Mouse (Mus musculus) neural tube, embryonic 14.5 days (tissue): ENCODE measurements around the gene 1700088E04Rik. TPM values are rescaled to one million over a fixed set of nuclear protein-coding genes. Genes with fewer than 3 reads are reported as not detected.

ENCODE experiments used
- ATAC-seq: fragments of 200-750 bp; cut with Nextera tagmentation; 2 replicates; pipeline ENCODE4 v1.8.0; 2017; ENCODE audit warnings: low read depth, mild to moderate bottlenecking, moderate TSS enrichment, moderate library complexity
- H3K27ac ChIP-seq: fragments of 300-500 bp; sonication (generic); 2 replicates; pipeline ENCODE4 v1.5.1; 2014; ENCODE audit warnings: low read depth, mild to moderate bottlenecking, control low read depth, low read length, moderate library complexity, mixed read lengths
- H3K27me3 ChIP-seq: fragments of 300-500 bp; sonication (generic); 2 replicates; pipeline ENCODE4 v1.6.1; 2014; ENCODE audit warnings: low read length; ENCODE audit not compliant: control insufficient read depth, insufficient read depth
- H3K36me3 ChIP-seq: fragments of 300-500 bp; sonication (generic); 2 replicates; pipeline ENCODE4 v1.6.1; 2014; ENCODE audit warnings: low read length, mixed read lengths; ENCODE audit not compliant: control insufficient read depth, insufficient read depth
- H3K4me1 ChIP-seq: fragments of 300-500 bp; sonication (generic); 2 replicates; pipeline ENCODE4 v1.6.1; 2014; ENCODE audit warnings: low read length; ENCODE audit not compliant: control insufficient read depth, insufficient read depth
- H3K4me2 ChIP-seq: fragments of 300-500 bp; sonication (generic); 2 replicates; pipeline ENCODE4 v1.6.1; 2014; ENCODE audit warnings: mild to moderate bottlenecking, low read depth, low read length, control low read depth
- H3K4me3 ChIP-seq: fragments of 300-500 bp; sonication (generic); 2 replicates; pipeline ENCODE4 v1.5.1; 2014; ENCODE audit warnings: low read depth, low read length, control low read depth, mixed read lengths
- H3K9ac ChIP-seq: fragments of 300-500 bp; sonication (generic); replicated peaks from 2 replicates; pipeline ENCODE4 v1.6.1; 2014; ENCODE audit warnings: low read depth, mild to moderate bottlenecking, control low read depth, low read length, mixed read lengths
- H3K9me3 ChIP-seq: fragments of 300-500 bp; sonication (generic); 2 replicates; pipeline ENCODE4 v1.6.1; 2016; ENCODE audit warnings: low read length; ENCODE audit not compliant: control insufficient read depth
- WGBS: fragments of 180-500 bp; shearing (Covaris S2); extraction: QIAGEN DNeasy Blood & Tissue Kit; methylation state at CpG from one replicate; pipeline ENCODE4 v1.1.7; 2014; 5-methylcytosine and 5-hydroxymethylcytosine counted together
- polyA plus RNA-seq: library from polyadenylated mRNA; unstranded; fragments of >200 nt; fragmentation: Nextera tagmentation; extraction: Ambion mirVana; gene quantifications from 2 replicates; pipeline ENCODE4 v1.2.1, GENCODE M21; 2014

The 1700088E04Rik gene
- polyA plus RNA-seq, 1 experiment from 2014 or later, result 18.0 TPM

DNA sequence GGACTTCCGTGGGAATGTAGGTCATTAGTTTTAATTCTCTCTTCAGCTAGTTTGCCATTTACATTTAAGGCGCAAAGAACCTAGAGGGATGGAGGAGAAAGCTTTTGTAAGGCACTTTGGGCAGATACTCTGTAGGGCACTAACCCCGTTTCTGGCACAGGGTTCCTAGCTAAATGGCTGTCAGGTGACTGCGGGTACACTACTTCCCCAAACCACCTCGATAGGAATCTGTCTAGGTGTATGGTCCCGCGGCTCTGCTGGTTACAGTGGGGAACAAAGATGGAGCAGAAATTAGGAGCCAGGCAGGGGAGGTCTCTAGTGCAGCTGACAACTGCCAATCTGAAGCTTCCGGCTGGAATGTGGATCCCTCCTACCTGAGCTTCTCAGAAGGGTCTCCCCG lies 31.0 kb downstream of the 1700088E04Rik start:
- Histone ChIP-seq H3K4me2 (peak overlapping the region; percentile 96), H3K27me3 (no peaks in the 10 kb centered on the region), H3K9ac (peak overlapping the region; percentile 93), H3K4me3 (peak overlapping the region; percentile 81), H3K9me3 (no peaks in the 10 kb centered on the region), H3K4me1 (peaks cover 19% of the 10 kb centered on the region), H3K36me3 (peaks cover 10% of the 10 kb centered on the region; the same call in 1 of the 2 replicates), H3K27ac (no peak overlapping the region)
- WGBS, result 13% methylated on average over 9 of the region's 9 CpGs
- ATAC-seq, result no peak

DNA sequence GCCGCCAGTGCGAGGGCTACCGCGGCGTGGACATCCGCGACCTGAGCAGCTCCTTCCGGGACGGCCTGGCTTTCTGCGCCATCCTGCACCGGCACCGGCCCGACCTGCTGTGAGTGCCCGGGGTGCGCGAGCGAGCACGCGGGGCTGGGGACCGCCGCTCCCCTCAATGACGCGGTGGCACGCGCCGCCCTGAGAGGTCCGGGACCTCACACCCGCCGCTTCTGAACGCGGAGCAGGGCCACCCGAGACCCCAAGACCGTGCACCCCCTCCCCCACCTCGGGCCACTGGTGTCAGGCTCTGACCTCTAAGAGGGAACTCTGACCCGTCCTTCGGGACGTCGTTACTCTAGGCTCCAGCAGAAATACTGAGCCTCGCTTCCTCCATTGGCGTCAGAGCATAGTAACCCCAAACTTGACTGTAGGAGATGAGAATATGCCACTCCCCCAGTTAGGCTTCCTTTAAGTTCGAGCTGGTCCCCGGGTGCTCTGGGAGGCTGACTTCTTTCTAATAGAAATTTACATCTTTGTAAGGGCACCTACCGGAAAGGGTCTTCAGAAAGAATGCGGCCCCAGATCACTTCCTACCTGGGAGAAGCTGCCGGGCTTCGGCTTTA lies 31.6 kb downstream of the 1700088E04Rik start:
- H3K27ac ChIP-seq, result peak overlapping the region; percentile 69
- peak; percentile 58 for ATAC-seq

DNA sequence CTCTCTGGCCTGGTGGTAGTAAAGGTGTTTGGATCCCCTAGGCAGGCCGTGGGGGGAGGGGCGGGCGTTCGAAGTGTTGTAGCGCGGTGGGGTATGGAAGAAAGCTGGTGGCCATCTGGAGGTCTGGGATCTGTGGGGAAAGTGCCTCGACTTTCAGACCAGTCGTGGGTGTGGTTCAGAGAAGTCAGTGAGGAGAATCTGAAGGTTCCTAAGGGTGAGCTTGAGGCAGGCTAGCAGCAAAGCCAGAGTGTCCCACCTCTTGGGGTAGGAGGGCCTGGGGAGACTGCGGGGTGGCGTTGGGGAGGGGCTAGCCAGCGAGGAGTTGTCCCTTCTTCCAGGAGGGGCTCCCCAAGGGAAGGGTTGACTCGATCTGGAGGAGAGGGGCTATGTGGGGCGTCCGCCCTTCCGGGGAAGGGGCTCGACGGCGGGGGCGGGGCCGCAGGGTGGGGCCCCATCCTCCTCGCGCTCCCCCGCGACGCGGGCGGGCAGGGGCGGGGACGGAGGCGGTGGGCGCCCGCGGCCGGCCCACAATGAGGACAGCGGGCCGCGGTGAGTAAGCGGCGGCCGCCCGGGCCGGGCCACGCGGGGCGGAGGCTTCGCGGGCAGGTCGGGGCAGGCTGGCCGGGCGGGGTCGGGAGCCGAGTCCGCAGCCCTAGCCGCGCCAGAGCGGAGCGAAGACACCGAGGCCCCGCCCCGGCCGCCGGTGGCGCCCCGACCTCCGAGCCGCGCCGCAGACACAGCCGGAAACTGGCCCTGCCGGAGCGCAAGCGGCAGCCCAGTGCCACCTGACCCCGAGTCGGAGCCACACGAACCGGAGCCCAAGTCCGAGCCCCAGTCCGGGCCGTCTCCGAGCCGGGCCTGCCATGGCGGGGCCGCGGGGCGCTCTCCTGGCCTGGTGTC lies 32.4 kb downstream of the 1700088E04Rik start, which contains the start of gene Micall1:
Gene Micall1 (plus strand): TSS at position 478 of the 900 bp plus-strand sequence.
- 0 out of 2 replicates have a peak, but pooled peaks cover 5% of the 10 kb centered on the region for H3K36me3 ChIP-seq
- ATAC-seq, result peak; percentile 75
- peak within 1 kb of the TSS; percentile 96 for H3K4me2 ChIP-seq
- H3K4me1 ChIP-seq, result peaks cover 19% of the 10 kb centered on the region
- peak within 1 kb of the TSS; percentile 69 for H3K27ac ChIP-seq
- peak within 1 kb of the TSS; percentile 93 for H3K9ac ChIP-seq
- H3K27me3 ChIP-seq, result no peaks in the 10 kb centered on the region
- no peaks in the 10 kb centered on the region for H3K9me3 ChIP-seq
- 1% methylated on average over 61 of the region's 85 CpGs for WGBS
- H3K4me3 ChIP-seq, result peak within 1 kb of the TSS; percentile 81

More for the DNA sequence above, 31.6 kb downstream of the 1700088E04Rik start:
- H3K4me3 ChIP-seq, result peak overlapping the region; percentile 81
- 0 out of 2 replicates have a peak, but pooled peaks cover 5% of the 10 kb centered on the region for H3K36me3 ChIP-seq
- no peaks in the 10 kb centered on the region for H3K27me3 ChIP-seq
- H3K4me2 ChIP-seq, result peak overlapping the region; percentile 96
- no peaks in the 10 kb centered on the region for H3K9me3 ChIP-seq
- under 1% methylated on average over 32 of the region's 46 CpGs for WGBS
- H3K4me1 ChIP-seq, result peaks cover 19% of the 10 kb centered on the region
- H3K9ac ChIP-seq, result peak overlapping the region; percentile 93

DNA sequence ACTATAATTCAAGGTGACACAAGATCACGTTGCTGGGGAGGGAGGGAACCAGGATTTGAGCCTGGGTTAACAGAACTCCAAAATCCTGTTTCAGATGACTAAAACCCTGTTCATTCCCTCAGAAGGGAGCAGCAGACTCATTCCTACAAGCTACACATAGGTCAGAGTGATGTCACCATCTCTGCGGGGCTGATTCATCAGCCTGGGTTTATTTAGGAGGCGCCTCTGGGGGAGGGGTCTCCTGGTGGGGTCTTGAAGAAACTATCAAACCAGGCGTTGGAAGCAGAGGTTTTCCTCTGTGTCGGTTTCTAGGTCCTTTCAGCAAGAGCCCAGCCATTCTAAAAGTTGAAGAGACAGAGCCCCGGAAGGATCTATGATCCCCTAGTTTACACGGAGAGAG lies 33.1 kb downstream of the 1700088E04Rik start:
- 0 out of 2 replicates have a peak, but pooled peaks cover 5% of the 10 kb centered on the region for H3K36me3 ChIP-seq
- WGBS, result 23% methylated on average over 7 of the region's 7 CpGs
- peak overlapping the region; percentile 81 for H3K4me3 ChIP-seq
- H3K27ac ChIP-seq, result no peak overlapping the region
- H3K4me1 ChIP-seq, result peaks cover 19% of the 10 kb centered on the region
- peak overlapping the region; percentile 96 for H3K4me2 ChIP-seq
- H3K9ac ChIP-seq, result 0 out of 2 replicates have a peak overlapping the region, but pooled peaks have one; percentile 93
- H3K27me3 ChIP-seq, result no peaks in the 10 kb centered on the region
- ATAC-seq, result no peak
- no peaks in the 10 kb centered on the region for H3K9me3 ChIP-seq

- Histone ChIP-seq H3K36me3 (no peaks in the 10 kb centered on the region), H3K4me2 (no peak overlapping the region), H3K9ac (no peak overlapping the region), H3K27ac (no peak overlapping the region), H3K27me3 (no peaks in the 10 kb centered on the region), H3K4me1 (peaks cover 11% of the 10 kb centered on the region), H3K9me3 (no peaks in the 10 kb centered on the region), H3K4me3 (no peak overlapping the region)
- no peak for ATAC-seq
- 50% methylated on average over 2 of the region's 2 CpGs for WGBS
Measured at GRCm38 (mm10) chr15:79105804-79106203, 35.2 kb downstream of the 1700088E04Rik start.

DNA sequence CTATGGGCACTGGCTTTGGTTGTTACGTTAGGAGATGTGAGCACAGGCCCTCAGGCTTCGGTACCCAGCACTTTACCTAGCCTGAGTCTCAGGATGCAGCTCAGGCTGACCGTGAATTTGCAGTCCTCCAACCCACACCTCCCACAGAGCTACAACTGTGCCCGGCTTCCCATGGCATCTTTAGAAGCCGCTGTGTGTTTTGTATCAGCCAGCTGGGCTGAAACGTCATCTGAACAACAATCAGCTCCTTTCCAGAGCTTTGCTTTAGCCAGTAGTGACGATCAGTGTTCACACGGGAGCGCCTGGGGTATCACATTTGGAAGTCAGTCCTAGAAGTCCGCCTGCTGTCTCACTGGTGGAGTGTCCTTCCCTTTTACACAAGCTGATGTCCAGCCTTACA lies 37.8 kb downstream of the 1700088E04Rik start:
- WGBS, result 64% methylated on average over 10 of the region's 10 CpGs
- H3K27ac ChIP-seq, result no peak overlapping the region

GRCm38 (mm10) chr15:79101531-79101930 lies 39.5 kb downstream of the 1700088E04Rik start:
- Histone ChIP-seq H3K27ac (no peak overlapping the region), H3K9ac (no peak overlapping the region), H3K4me3 (no peak overlapping the region), H3K36me3 (no peaks in the 10 kb centered on the region), H3K4me1 (peaks cover 3% of the 10 kb centered on the region; the same call in 1 of the 2 replicates), H3K4me2 (no peak overlapping the region), H3K27me3 (no peaks in the 10 kb centered on the region), H3K9me3 (no peaks in the 10 kb centered on the region)
- ATAC-seq, result no peak

More for the DNA sequence above, 37.8 kb downstream of the 1700088E04Rik start:
- Histone ChIP-seq H3K4me3 (no peak overlapping the region), H3K36me3 (no peaks in the 10 kb centered on the region), H3K9me3 (no peaks in the 10 kb centered on the region), H3K9ac (no peak overlapping the region), H3K27me3 (no peaks in the 10 kb centered on the region), H3K4me2 (no peak overlapping the region), H3K4me1 (no peaks in the 10 kb centered on the region)
- ATAC-seq, result no peak

DNA sequence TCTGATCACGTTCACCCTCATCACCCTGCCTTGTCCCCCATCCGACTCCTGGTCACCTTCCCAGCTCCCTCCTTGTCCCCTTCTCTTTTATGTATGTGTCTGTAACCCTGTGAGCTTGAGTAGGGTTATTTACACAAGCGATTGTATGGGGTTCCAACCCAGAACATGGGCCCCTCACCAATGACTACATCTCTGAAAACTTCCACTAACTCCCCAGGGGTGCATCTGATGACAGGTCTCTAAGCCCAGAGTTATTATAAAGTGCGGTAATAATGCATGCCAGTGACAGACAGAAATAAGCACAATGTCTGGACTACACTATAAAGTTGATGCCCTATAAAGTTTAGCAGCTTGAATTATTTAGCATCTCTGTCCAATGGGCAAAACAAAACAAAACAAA lies 40.7 kb downstream of the 1700088E04Rik start:
- no peaks in the 10 kb centered on the region for H3K27me3 ChIP-seq
- no peak overlapping the region for H3K4me2 ChIP-seq
- peaks cover 3% of the 10 kb centered on the region for H3K36me3 ChIP-seq
- no peak overlapping the region for H3K4me3 ChIP-seq
- no peak overlapping the region for H3K27ac ChIP-seq
- peaks cover 3% of the 10 kb centered on the region; the same call in 1 of the 2 replicates for H3K4me1 ChIP-seq
- H3K9me3 ChIP-seq, result no peaks in the 10 kb centered on the region
- WGBS, result 76% methylated on average over 4 of the region's 4 CpGs
- H3K9ac ChIP-seq, result no peak overlapping the region
- ATAC-seq, result no peak

GRCm38 (mm10) chr15:79099456-79099855 lies 41.6 kb downstream of the 1700088E04Rik start:
- no peak overlapping the region for H3K4me2 ChIP-seq
- H3K4me3 ChIP-seq, result no peak overlapping the region
- peaks cover 8% of the 10 kb centered on the region for H3K36me3 ChIP-seq
- 65% methylated on average over 4 of the region's 4 CpGs for WGBS
- no peak for ATAC-seq
- H3K27me3 ChIP-seq, result no peaks in the 10 kb centered on the region
- peaks cover 3% of the 10 kb centered on the region; the same call in 1 of the 2 replicates for H3K4me1 ChIP-seq
- no peaks in the 10 kb centered on the region for H3K9me3 ChIP-seq
- H3K27ac ChIP-seq, result no peak overlapping the region
- no peak overlapping the region for H3K9ac ChIP-seq
